Mouse (Mus musculus): ENCODE data around the gene S100a13. TPM values are rescaled to one million over a fixed set of nuclear protein-coding genes. Genes with fewer than 3 reads are reported as not detected.

The S100a13 gene
- polyA plus RNA-seq, 1 experiment, result 74.6 TPM

- Histone ChIP-seq H3K4me3 (ENCODE audit: insufficient read depth, low read length) (no peak overlapping the region), H3K27ac (ENCODE audit: insufficient read depth, low read length) (no peak overlapping the region), H3K4me1 (ENCODE audit: control insufficient read depth, insufficient read depth, low read length) (no peaks in the 10 kb centered on the region)
- TF ChIP-seq CTCF (IDR thresholded peaks at IDR 0.05; ENCODE audit: extremely low read depth, insufficient read depth, low read length), result no peak
- TF ChIP-seq POLR2A (IDR thresholded peaks at IDR 0.05; ENCODE audit: extremely low read depth, insufficient read depth, low read length), result no peak
Measured at GRCm38 (mm10) chr3:90515789-90516188, 1.6 kb downstream of the S100a13 start.

GRCm38 (mm10) chr3:90517711-90518110 lies 3.5 kb downstream of the S100a13 start:
- Histone ChIP-seq H3K4me3 (ENCODE audit: insufficient read depth, low read length) (no peak overlapping the region), H3K4me1 (ENCODE audit: control insufficient read depth, insufficient read depth, low read length) (no peaks in the 10 kb centered on the region), H3K27ac (ENCODE audit: insufficient read depth, low read length) (no peak overlapping the region)
- TF ChIP-seq CTCF (IDR thresholded peaks at IDR 0.05; ENCODE audit: extremely low read depth, insufficient read depth, low read length) (no peak), POLR2A (IDR thresholded peaks at IDR 0.05; ENCODE audit: extremely low read depth, insufficient read depth, low read length) (no peak)

- Histone ChIP-seq H3K27ac (ENCODE audit: insufficient read depth, low read length) (no peak overlapping the region), H3K4me3 (ENCODE audit: insufficient read depth, low read length) (no peak overlapping the region), H3K4me1 (ENCODE audit: control insufficient read depth, insufficient read depth, low read length) (no peaks in the 10 kb centered on the region)
- TF ChIP-seq POLR2A (IDR thresholded peaks at IDR 0.05; ENCODE audit: extremely low read depth, insufficient read depth, low read length) (no peak), CTCF (IDR thresholded peaks at IDR 0.05; ENCODE audit: extremely low read depth, insufficient read depth, low read length) (peak; percentile 76)
Measured at GRCm38 (mm10) chr3:90525421-90525820, 11.2 kb downstream of the S100a13 start.

GRCm38 (mm10) chr3:90526076-90526475 lies 11.8 kb downstream of the S100a13 start:
- TF ChIP-seq POLR2A (IDR thresholded peaks at IDR 0.05; ENCODE audit: extremely low read depth, insufficient read depth, low read length), result no peak
- TF ChIP-seq CTCF (IDR thresholded peaks at IDR 0.05; ENCODE audit: extremely low read depth, insufficient read depth, low read length), result no peak
- Histone ChIP-seq H3K4me3 (ENCODE audit: insufficient read depth, low read length) (no peak overlapping the region), H3K4me1 (ENCODE audit: control insufficient read depth, insufficient read depth, low read length) (no peaks in the 10 kb centered on the region), H3K27ac (ENCODE audit: insufficient read depth, low read length) (no peak overlapping the region)

GRCm38 (mm10) chr3:90526580-90526979 lies 12.3 kb downstream of the S100a13 start, which contains the start of gene S100a14:
S100a14 (plus strand) TSS chr3:90526856.
- no peak within 1 kb of the TSS for H3K27ac ChIP-seq (ENCODE audit: insufficient read depth, low read length)
- TF ChIP-seq POLR2A (IDR thresholded peaks at IDR 0.05; ENCODE audit: extremely low read depth, insufficient read depth, low read length), result no peak
- no peak for TF ChIP-seq CTCF (IDR thresholded peaks at IDR 0.05; ENCODE audit: extremely low read depth, insufficient read depth, low read length)
- H3K4me3 ChIP-seq (ENCODE audit: insufficient read depth, low read length), result no peak within 1 kb of the TSS
- H3K4me1 ChIP-seq (ENCODE audit: control insufficient read depth, insufficient read depth, low read length), result no peaks in the 10 kb centered on the region

DNA sequence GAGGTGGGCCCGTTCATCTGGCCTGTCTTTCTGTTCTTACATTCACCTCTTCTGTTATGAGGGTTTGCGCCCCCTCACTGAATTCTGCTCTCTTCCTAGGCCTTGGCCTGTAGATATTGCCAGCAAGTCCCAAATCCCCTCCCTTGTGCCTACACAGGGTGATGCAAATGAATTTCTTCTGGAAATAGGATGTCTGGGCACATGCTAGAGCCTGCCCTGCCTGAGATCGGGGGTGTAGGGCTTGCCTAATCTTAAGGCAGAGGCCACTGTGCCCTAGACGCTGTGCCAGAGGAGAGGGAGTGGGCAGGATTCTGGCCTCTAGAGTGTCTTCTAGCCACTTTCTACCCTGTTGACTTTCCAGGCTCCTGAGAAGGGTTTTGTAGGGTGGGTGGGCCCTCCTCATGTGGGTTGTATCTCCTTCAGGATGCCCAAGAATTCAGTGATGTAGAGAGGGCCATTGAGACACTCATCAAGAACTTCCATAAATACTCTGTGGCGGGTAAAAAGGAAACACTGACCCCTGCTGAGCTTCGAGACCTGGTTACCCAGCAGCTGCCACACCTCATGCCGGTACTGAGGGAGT lies 13.1 kb downstream of the S100a13 start:
- TF ChIP-seq POLR2A (IDR thresholded peaks at IDR 0.05; ENCODE audit: extremely low read depth, insufficient read depth, low read length) (no peak), CTCF (IDR thresholded peaks at IDR 0.05; ENCODE audit: extremely low read depth, insufficient read depth, low read length) (no peak)
- no peaks in the 10 kb centered on the region for H3K4me1 ChIP-seq (ENCODE audit: control insufficient read depth, insufficient read depth, low read length)
- H3K4me3 ChIP-seq (ENCODE audit: insufficient read depth, low read length), result no peak overlapping the region
- H3K27ac ChIP-seq (ENCODE audit: insufficient read depth, low read length), result no peak overlapping the region

DNA sequence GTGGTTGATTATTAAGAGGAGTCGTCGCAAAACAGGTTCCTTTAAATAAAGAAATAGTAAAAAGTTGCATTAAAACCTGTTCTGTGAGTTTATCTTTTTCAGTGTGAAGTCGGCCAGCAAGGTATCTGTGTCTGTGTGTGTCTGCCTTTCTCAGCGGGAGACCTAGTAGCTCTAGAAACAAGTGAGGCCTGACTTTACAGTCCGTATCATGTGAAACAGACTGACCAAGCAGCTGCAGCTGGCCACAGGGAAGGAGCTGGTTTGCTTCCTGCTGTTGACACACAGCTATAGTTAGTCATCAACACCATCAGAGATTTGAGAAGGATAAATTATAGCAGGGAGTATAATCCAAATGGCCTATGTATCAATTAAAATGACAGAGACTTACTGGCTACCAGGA lies 17.5 kb downstream of the S100a13 start:
- no peak overlapping the region for H3K27ac ChIP-seq (ENCODE audit: insufficient read depth, low read length)
- H3K4me3 ChIP-seq (ENCODE audit: insufficient read depth, low read length), result no peak overlapping the region
- TF ChIP-seq CTCF (IDR thresholded peaks at IDR 0.05; ENCODE audit: extremely low read depth, insufficient read depth, low read length), result no peak
- no peaks in the 10 kb centered on the region for H3K4me1 ChIP-seq (ENCODE audit: control insufficient read depth, insufficient read depth, low read length)

- H3K4me1 ChIP-seq (ENCODE audit: control insufficient read depth, insufficient read depth, low read length), result no peaks in the 10 kb centered on the region
- no peak overlapping the region for H3K4me3 ChIP-seq (ENCODE audit: insufficient read depth, low read length)
- no peak overlapping the region for H3K27ac ChIP-seq (ENCODE audit: insufficient read depth, low read length)
- TF ChIP-seq CTCF (IDR thresholded peaks at IDR 0.05; ENCODE audit: extremely low read depth, insufficient read depth, low read length), result no peak
- TF ChIP-seq POLR2A (IDR thresholded peaks at IDR 0.05; ENCODE audit: extremely low read depth, insufficient read depth, low read length), result no peak
Measured at GRCm38 (mm10) chr3:90535446-90535845, 21.2 kb downstream of the S100a13 start.

DNA sequence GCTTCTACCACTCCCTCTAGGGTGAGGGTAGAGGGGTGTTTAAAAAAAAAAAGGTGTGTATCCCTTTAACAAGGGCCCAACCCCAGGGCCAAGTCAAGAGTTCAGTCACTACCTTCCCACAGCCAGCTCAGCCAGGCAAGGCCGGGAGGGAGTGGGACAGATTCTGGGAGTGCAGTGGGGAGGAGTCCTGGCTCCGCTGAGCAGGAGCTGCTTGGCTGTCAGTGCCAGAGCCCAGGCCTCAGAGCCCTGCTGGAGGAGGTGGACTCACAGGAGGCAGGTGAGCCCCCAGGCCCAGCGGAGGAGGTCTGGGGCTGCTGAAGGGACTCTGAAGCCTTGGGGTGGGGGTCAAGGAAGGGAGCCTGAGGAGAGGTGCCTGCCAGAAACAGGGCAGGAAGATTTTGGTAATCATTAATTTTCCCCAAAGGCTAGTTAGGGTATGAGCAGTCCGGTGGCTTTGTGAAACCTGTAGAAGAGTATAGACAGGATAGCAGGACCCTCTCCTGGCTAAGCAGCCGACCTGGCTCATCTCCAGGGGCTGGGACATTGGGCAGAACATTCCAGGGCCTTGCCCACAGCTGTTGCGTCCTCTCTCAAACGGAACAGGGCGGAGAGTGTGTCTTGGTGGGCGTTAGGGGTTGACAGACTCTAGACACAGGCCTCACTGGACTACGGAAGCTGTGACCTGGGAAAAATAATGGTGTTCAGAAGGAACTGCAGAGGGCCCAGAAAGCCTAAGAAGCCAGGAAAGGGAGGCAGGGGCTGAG lies 23.1 kb downstream of the S100a13 start, which contains the start of gene S100a16:
TSS of gene S100a16 (plus strand) at position 114 of the 764 bp plus-strand sequence.
- peak within 1 kb of the TSS; percentile 37 for H3K4me3 ChIP-seq (ENCODE audit: insufficient read depth, low read length)
- TF ChIP-seq POLR2A (IDR thresholded peaks at IDR 0.05; ENCODE audit: extremely low read depth, insufficient read depth, low read length), result peak; percentile 41; the same call in 1 of the 2 replicates
- no peak for TF ChIP-seq CTCF (IDR thresholded peaks at IDR 0.05; ENCODE audit: extremely low read depth, insufficient read depth, low read length)
- H3K4me1 ChIP-seq (ENCODE audit: control insufficient read depth, insufficient read depth, low read length), result no peaks in the 10 kb centered on the region
- peak within 1 kb of the TSS; percentile 85 for H3K27ac ChIP-seq (ENCODE audit: insufficient read depth, low read length)

GRCm38 (mm10) chr3:90537905-90538296 lies 23.7 kb downstream of the S100a13 start:
- Histone ChIP-seq H3K4me1 (ENCODE audit: control insufficient read depth, insufficient read depth, low read length) (no peaks in the 10 kb centered on the region), H3K27ac (ENCODE audit: insufficient read depth, low read length) (peak overlapping the region; percentile 85), H3K4me3 (ENCODE audit: insufficient read depth, low read length) (peak overlapping the region; percentile 37)
- TF ChIP-seq CTCF (IDR thresholded peaks at IDR 0.05; ENCODE audit: extremely low read depth, insufficient read depth, low read length) (no peak), POLR2A (IDR thresholded peaks at IDR 0.05; ENCODE audit: extremely low read depth, insufficient read depth, low read length) (no peak)
